Mouse (Mus musculus): ENCODE data around the gene Upf3b.

GRCm38 (mm10) chrX:37084318-37084926 is 25.7 kb downstream of the Upf3b start:
- no peak for TF ChIP-seq CTCF (IDR thresholded peaks at IDR 0.05; ENCODE audit: extremely low read depth, insufficient read depth, low read length)
- no peak for TF ChIP-seq POLR2A (IDR thresholded peaks at IDR 0.05; ENCODE audit: extremely low read depth, insufficient read depth, low read length)
